Mouse (Mus musculus) heart, postnatal 10 days (tissue): ENCODE data around the gene Apol8. TPM values are rescaled to one million over a fixed set of nuclear protein-coding genes. Genes with fewer than 3 reads are reported as not detected.
A peak's percentile ranks its signal among the peaks of the same experiment; 100 is the strongest.

Source experiments
- DNase-seq, 2 experiments: peaks; one replicate each; pipeline ENCODE4 v3.0.0; 2021
- intact Hi-C: fragments of 180-260 bp; cut with DNase I; formaldehyde crosslinking; loops from one replicate; pipeline ENCODE4 v1.15.1; 2025
- total RNA-seq, 2 experiments: library from RNA; stranded (reverse); gene quantifications; 2 replicates each; pipeline ENCODE4 v1.2.3; 2021

Gene Apol8
- total RNA-seq = not detected

DNA sequence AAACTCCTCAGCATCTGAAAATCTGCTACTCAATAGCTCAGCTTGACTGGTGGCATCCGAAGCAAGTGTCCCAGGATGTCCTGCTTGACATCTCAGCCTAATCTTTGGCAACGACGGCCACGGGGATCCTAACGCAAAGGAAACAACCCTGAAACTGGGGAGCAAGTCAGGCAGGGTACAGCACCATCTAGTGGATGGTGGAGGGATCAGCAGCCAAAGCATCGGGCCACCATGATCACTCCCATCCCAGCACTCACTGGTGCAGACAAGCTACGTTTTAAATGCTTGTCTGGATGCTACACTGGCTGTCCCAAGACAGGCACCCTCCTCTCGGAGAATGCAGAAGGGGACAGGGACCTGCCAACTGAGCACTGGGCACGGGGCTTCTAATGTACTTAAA is at the start of gene Apol8:
TSS of gene Apol8 (minus strand) at position 156 of the 400 bp plus-strand sequence.
- intact Hi-C loops = loop anchor here (10.0 kb wide), 1 partner anchor 62 kb away; the partner anchor contains the start of gene Apol7e
- peak; percentile 47 to 70 for DNase-seq

DNA sequence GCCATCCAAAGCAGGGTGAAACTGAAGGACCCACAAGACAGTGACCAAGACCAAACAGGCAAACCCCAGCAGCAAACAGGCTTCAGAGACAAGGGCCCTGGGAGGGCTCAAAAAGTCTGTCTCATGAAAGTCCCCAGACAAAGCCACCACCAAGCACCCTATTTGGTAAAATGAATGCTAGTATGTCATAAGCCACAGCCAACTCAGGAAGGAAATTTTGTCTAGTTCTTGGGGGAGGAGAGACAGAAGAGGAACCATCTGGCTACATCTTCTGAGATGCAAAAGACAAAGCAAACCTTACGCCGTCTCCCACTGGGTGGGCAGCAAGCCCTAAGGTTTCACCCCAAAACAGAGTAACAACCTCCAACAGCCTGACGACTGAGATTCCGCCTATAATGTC is 48.9 kb upstream of the Apol8 start:
- intact Hi-C loops = no loop called here
- no peak for DNase-seq

DNA sequence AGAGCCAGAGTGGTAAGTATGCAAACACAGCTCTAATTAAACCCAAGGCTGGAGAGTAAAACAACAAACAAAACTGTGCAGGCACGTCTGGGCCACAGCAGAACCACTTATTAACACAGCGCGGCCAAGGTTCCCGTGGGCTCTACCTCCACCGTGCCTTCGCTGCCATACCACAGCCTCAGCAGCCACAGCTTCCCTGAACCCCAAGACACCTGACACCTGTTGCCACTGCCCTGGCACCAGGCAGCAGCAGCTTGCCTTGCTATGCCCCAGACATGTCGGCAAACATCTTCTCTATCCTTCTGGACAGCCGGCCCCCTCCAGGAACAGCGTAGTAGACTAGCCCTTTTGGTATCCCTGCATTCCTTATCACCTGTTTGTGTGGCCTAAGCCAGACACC is 48.1 kb upstream of the Apol8 start:
- DNase-seq = no peak
- intact Hi-C loops = no loop called here

DNA sequence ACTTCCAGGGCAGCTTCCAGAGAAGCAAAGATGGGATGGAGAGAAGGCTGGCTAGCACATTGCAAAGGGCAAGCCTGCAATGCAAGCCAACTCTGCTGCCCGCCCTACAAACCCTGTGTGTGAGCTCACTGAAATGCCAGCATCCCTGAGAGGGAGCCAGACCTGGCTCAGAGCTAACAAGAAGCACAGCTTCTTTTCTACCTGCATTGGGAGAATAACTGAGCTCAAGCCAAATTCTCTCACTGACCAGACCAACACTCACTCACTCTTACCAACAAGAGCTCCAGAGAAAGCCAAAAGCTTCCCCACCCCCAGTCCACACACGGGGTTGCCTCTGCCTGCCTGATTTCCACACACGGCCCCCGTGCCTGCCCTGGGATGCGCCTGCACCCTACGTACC is 47.7 kb upstream of the Apol8 start:
- no peak for DNase-seq
- intact Hi-C loops = no loop called here

DNA sequence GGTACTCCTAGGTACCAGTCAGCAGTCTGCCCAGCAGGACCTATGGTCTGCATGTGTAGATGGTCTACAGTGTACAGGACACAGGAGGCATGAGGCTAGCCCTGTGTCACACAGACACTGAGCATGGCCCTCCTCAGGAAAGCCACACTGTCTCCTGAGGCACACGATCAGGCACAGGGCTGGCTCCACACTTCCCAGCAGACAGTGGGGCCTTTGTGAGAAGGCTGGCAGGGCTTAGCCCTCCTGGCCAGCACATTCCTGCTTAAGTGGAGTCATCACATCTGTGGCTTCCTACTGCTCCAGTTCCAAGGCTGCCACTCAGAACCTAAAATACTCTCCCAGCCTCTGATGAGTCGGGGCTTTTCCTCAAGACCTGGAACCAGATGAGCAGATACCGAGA is 46.9 kb upstream of the Apol8 start:
- intact Hi-C loops = loop anchor here (2.0 kb wide), 1 partner anchor 37 kb away; no protein-coding TSS in a partner anchor
- DNase-seq = peak; percentile 59 to 69

DNA sequence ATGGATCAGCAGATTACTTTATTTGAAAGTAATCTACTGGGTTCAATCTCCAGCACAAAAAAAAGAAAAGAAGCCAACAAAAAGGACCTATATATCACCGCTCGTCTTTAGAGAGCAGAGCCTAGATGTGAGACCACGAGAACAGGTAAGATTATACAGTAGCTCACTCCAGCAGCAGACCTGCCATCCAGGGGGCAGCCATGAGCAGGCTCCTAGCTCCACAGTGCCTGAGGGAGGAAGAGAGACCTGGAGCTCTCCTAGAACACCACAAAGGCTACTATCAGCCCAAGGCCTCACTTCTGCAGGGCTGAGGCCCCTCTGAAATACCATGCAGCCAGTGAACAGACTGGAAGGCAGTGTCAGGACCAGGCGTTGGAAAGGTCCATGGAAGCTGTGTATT is 46.2 kb upstream of the Apol8 start:
- intact Hi-C loops = loop anchor here (2.0 kb wide), 1 partner anchor 38 kb away; no protein-coding TSS in a partner anchor

DNA sequence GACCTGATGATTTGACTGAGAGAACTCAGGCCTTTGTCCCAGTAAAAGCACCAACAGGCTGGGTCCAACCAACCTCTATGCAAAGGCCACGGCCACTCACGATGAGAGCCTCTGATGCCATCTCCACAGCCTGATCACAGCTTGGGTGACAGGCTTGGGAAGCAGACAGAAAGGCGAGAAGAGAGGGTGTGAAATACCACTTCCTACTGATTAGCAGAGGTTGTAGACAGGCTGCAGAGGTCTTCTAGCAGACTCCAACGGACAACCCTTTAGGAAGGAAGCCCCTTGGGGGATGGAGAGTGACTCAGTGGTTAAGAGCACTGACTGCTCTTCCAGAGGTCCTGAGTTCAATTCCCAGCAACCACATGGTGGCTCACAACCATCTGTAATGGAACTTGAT is 44.4 kb upstream of the Apol8 start:
- intact Hi-C loops = no loop called here

More for the DNA sequence above, 46.2 kb upstream of the Apol8 start:
- no peak for DNase-seq

DNA sequence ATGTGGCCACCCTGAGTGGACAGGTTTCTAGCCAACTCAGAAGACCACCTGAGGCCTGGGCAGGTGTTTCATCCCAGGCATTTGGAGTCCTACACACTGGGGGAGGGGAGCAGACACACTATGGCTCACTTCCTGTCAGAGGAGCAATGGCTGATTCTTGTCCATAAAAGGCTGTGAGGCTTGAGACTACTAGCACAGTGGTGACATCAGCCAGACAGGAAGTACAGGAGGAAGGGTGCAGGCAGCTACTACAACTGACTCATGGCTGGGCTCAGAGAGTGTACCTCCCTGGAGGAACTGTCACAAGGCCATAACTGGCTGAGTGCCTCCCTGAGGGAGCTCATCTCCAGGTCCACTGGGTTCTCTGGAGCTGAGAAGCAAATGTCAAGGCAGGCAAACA is 43.7 kb upstream of the Apol8 start:
- intact Hi-C loops = no loop called here
- DNase-seq = peak; percentile 84 to 87

More for the DNA sequence above, 44.4 kb upstream of the Apol8 start:
- no peak for DNase-seq

DNA sequence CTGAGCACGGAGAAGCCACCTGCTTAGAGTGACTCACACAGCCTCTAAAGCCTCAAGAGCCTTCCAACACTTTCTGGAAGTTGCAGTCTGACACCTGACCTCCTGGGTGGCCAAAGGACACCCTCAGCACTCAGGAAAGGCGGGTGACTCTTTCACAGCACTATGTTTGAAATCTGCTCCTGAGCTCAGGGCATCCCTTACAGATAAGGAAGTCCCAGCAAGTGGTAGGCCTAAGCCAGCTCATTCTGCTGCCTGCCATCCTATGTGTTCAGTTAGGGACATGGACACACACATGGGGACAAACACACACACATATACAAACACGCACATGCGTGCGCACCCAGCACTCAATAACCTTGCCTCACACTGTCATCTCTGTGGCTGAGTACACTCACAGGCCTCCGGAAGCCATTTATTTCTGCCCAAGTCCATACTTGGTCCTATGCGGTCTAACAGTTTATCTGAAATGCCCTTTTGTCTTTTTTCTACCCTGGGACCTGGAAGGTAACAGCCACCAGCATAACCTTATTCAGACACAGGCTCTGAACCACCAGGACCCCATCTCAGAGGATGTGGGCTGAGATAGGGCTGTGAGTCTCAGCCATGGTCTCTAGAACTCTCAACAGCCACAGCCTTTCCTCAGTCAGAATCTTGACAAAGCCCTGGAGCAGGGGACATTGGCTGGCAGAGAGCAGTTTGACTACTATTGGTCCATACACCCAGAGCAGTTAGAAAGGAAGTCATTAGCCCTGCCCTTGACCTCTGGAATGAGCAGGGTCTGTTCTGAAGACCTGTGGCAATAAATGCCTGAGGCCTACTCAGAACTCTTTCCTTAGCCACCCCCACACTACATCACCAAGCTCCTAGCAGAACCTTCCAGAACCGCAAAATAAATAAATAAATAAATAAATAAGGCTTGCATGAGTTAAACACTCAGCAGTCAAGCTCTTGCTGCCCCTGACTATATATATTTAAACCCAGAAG is 43.0 kb upstream of the Apol8 start:
- DNase-seq = no peak
- intact Hi-C loops = loop anchor here (5.0 kb wide), 1 partner anchor 113 kb away; no protein-coding TSS in a partner anchor

DNA sequence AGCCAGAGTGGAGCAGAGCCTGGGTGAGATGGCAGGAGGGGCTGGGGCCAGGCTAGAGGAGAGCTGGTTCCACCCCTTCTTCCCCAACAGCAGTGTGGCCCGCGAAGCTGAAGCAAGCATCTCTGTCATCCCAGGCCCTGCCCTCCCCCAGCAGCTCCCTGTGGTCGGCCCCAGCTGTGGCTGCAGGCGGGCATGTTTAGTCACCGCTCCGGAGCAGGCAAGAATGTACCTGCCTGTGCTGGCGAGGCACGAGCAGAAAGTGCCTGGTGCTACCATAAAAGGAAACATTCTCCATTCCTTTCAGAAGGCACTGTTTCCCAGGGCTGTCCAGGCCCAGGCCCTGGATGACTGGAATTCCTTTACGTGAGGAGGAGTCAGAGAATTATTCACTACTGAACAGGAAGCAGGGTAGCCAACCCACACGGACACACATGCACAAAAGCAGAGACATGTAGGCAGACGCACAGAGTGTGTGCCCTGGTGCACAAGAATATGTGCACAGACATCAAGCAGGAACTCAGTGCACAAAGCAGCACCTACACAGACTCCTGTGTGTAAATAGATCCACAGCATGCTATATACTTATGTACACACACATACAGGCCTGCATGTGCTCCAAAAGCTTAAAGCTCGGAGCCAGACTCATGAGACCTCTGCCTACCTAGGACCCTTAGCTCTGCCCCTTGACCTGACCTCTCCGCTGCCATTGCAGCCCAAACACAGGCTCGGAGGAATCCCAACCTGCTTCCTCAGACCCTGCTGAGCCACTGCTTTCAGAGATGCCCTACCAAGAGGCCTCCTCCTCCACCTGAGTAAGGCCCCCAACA is 42.1 kb upstream of the Apol8 start:
- intact Hi-C loops = loop anchor here (5.0 kb wide), 1 partner anchor 113 kb away; no protein-coding TSS in a partner anchor
- peak; percentile 66 to 68 for DNase-seq

DNA sequence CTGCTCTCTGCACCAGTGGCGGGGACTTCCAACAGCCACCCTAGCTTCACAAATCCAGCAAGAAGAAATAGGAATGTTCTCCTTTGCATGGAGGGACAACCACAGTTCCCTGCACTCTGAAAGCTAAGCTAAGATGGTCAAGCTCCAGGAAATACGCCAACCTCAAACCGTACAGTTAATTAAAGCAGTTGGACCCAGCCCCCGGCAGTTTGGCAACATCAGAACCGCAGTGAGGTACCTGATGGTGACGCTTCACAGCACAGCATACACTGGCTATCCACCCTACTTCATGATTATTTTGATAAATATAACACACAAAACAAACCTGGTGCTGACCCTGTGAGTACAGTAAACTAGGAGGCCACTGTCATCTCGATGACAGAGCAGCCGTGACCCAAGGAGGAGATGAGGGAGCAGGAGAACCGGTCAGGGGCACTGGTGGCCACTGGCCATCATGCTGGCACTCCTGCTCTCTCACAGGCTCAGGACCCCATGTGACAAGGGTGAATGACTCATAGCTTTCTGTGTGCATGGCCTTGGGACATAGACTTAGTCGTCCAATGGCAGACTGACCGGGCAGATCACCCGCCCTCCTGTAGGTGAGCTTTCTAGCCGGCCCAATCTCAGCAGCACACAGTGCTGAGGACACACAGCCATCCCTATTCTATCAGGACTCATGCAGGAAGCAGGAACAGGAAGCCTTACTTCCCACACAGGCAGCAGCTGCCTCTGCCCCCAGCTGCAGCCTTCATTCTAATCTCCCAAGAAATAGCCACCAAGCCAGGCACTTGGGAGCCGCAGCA is 41.0 kb upstream of the Apol8 start:
- peak; percentile 68 to 72 for DNase-seq
- intact Hi-C loops = loop anchor here (5.0 kb wide), 1 partner anchor 114 kb away; no protein-coding TSS in a partner anchor

DNA sequence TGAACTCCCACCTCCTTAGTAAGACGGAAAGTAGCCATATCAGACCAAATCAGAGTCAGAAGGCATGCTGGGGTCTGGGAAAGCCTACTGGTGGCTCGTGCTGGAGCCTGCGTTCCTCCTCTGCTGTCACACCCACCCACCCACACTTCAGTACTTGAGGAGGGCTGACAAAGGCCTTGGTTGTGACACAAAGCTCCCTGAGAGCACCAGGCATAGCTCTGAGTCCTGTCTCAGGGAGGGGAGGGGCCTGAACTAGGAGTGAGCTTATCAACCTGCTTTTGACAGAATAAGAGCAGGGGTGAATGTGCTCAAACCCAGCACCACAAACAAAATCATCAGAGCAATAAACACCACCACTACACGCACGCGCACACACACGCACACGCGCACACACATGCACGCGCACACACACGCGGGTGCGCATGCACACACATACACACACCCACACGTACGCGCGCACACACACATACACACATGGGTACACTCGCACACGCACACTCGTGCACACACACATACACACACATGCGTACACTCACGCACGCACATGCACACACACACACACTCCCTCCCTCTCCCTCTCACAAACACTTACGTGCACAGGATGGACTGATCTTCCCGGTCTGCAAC is 39.7 kb upstream of the Apol8 start:
- intact Hi-C loops = loop anchor here (5.0 kb wide), 1 partner anchor 116 kb away; no protein-coding TSS in a partner anchor

DNA sequence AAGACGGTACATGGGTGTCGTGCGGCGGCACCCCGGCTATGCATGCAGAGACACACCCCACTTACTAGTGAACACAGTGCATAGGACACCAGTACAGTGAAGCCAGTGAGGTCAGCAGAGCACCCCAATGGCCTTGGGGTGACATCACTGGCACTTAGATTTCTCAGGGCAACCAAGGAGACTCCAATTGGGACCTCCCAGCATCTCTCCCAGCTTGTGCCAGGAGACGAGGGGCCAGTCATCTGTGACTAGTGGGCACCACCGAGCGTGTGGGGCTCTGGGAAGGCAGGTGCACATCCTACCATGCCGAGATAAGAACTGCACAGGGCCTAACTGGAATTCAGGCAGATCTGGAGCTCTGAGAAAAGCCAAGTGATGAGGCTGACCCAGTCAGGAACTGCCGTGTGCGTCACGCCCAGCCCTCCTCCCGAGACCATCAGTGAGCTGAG is 38.1 kb upstream of the Apol8 start:
- no peak for DNase-seq
- intact Hi-C loops = loop anchor here (5.0 kb wide), 1 partner anchor 117 kb away; no protein-coding TSS in a partner anchor

More for the DNA sequence above, 39.7 kb upstream of the Apol8 start:
- no peak for DNase-seq

DNA sequence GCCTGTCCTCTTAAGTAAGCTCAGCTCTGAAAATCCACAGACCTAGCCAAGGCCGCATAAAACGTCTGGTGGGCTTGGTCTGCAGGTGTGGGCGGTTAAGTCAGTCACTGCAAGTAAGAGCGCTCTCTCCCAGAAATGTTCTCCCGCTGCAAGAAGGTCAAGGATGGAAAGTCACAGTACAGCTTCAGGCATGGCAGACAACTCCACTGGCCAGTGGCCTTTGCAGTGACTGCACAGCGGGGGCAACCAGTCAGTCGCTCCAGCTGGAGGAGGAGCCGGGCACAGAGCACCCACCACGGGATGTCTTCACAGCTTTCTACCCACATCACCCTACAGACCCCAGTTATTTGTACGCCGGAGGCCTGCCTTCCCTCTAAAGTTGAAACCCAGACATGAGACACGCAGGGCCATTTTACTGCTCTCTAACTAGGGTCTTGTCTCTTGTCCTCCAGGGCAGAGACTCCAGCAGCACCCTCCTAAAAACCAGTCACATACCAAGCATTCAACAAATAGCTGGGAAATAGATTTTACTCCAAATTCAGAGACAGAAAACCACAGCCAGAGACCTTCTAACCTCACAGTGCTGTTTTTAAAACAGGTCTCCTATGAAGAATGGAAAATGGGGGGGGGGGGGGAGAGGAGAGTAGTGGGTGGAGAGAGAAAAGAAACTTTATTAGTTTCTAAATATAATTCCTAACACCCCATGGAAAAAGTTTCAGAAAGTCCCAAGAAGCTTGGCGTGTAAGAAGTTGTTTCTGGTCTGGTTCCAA is 37.5 kb upstream of the Apol8 start:
- intact Hi-C loops = no loop called here
- DNase-seq = no peak

DNA sequence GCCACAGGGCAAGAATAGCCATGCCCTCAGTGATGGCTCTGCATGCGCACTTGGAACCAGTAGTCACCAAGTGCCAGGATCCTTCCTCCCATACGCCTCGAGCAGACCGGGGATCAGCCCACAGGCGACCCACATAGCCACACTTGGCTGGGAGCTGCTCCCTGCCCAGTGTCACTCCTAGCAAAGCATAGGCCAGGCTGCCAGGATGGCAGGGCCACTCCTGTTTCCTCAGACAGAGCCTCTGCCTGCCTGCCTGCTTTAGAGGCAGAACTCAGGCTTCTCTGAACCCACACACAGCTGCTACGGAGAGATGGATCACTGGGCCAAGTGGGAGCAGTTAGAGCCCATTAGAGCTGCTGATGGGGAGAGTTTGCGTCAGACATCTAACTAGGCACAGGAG is 36.8 kb upstream of the Apol8 start:
- intact Hi-C loops = no loop called here
- no peak for DNase-seq

DNA sequence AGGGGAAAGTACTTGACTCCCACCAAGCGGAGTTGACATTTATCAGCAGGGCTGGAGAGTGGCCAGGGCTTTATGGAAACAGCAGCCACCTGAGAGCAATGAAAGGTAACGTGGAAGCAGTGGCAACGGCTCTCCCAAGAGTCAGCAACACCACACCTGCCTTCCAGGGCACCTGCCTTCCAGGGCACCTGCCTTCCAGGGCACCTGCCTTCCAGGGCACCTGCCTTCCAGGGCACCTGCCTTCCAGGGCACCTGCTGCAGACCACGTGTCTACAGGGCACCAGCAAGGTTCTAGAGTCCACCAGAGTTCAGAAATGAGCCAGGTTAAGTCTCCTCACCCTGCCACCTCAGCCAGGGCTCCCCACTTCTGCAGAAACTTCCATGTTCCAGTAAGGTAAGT is 36.3 kb upstream of the Apol8 start:
- no peak for DNase-seq
- intact Hi-C loops = no loop called here

DNA sequence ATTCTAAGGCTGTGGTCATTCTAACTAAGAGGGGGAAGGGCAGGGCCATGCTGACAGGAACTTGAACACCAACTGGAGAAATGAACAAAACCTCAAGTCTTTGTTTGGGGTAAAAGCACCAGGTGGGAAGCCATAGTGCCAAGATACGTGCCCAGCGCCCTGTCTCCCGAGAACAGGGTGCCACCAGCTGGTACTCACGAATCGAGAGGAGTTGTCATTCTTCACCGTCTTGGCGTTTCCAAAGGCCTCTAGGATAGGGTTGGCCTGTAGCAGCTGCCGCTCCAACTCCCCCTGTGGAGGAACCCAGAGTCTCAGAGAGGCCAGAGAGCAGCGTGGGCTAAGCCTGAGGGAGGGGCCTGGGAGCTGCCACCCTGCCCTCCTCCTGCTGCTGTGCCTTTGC is 35.3 kb upstream of the Apol8 start:
- intact Hi-C loops = no loop called here
- DNase-seq = no peak

DNA sequence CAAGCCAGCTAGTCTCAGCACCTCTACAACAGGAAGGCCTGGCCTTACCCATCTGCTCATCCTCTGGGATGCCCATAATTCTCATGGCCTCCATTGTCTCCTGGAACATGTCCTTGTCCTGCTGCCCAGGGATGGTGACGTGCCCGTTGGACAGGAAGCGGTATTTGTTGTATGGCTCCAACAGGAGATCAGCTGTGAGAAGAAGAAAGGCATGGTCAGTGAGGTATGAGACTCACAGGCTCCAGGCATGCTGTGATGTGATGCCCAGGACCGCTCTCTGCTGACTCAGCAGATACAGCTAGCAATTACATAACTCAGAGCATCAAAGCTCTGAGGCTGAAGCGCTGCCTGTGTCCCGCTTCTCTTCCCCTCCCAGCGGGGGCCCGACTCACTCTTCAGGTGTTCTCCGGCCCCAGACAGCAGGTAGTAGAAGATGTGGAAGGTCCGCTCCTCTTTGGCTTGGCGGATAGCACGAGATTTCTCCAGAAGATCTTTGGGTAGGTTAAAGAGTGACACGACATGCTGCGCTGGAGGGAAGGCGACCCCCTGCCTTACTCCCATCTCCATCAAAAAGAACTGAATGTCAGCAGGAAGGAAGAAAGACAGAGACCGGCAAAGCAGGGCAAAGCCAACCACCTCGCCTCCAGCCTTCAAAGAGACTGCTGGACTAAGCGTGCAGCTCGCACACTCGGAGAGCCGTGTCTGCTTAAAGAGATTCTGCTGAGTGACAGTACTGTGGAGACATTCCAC is 34.0 kb upstream of the Apol8 start:
- intact Hi-C loops = no loop called here
- DNase-seq = no peak
